Mouse (Mus musculus): Measurements from ENCODE around the gene Bmp2k. TPM values are rescaled to one million over a fixed set of nuclear protein-coding genes. Genes with fewer than 3 reads are reported as not detected.
A peak's percentile ranks its signal among the peaks of the same experiment; 100 is the strongest.

The Bmp2k gene
- polyA plus RNA-seq, 1 experiment from 2014 or later, result 20.3 TPM

GRCm38 (mm10) chr5:96976150-96976549 is 21.3 kb upstream of the Bmp2k start:
- no peaks in the 10 kb centered on the region for H3K27me3 ChIP-seq (replicated peaks)
- ATAC-seq, result no peak
- no peak overlapping the region for H3K9ac ChIP-seq
- no peaks in the 10 kb centered on the region for H3K9me3 ChIP-seq
- H3K27ac ChIP-seq, result no peak overlapping the region
- H3K4me3 ChIP-seq (replicated peaks), result no peak overlapping the region
- no peak overlapping the region for H3K4me2 ChIP-seq (replicated peaks)
- peaks cover 3% of the 10 kb centered on the region; the same call in 1 of the 2 replicates for H3K4me1 ChIP-seq (replicated peaks)
- no peaks in the 10 kb centered on the region for H3K36me3 ChIP-seq
- 89% methylated on average over 3 of the region's 3 CpGs for WGBS

DNA sequence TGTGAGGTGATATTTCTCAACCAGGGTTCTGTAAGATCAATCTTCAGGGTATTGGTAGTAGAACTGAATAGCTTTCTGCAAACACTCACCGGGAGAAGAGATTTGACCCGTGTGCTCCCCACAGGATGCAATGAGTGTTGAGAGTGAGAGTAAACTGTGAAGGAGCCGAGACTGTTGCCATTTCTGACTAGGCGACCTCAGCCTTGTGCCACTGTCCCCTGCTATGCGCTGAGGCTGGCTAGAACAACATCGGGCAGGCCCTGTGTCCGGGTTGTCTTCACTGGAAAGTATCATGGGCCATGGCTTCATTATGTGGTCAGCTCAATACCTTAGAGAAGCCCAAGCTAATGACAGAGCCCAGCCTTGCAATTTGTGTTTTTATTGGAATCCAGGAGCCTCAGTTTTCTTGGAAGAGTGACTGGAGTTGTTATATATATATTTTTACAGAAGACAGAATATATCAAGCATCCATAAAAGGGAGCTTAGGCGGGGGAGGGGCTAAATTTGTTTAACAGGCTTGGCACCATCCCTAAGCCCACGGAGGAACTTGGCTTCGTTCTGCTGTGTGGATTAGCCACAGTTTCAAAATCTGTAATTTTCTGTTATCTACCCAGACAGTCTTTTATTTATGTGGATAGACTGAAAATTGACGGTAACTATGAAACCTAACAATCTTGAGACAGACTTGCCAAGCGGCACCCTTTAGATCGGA is 18.0 kb upstream of the Bmp2k start:
- 32% methylated on average over 13 of the region's 13 CpGs for WGBS

GRCm38 (mm10) chr5:96980008-96980634 is 17.4 kb upstream of the Bmp2k start:
- Histone ChIP-seq H3K9me3 (no peaks in the 10 kb centered on the region), H3K27ac (no peak overlapping the region), H3K4me2 (replicated peaks) (no peak overlapping the region), H3K4me3 (replicated peaks) (no peak overlapping the region), H3K36me3 (no peaks in the 10 kb centered on the region), H3K4me1 (replicated peaks) (peaks cover 8% of the 10 kb centered on the region; the same call in 1 of the 2 replicates), H3K9ac (no peak overlapping the region), H3K27me3 (replicated peaks) (no peaks in the 10 kb centered on the region)
- no peak for ATAC-seq
- 36% methylated on average over 15 of the region's 15 CpGs for WGBS

More for the DNA sequence above, 18.0 kb upstream of the Bmp2k start:
- ATAC-seq, result no peak
- H3K36me3 ChIP-seq, result no peaks in the 10 kb centered on the region
- no peak overlapping the region for H3K4me3 ChIP-seq (replicated peaks)
- H3K9ac ChIP-seq, result no peak overlapping the region
- H3K27ac ChIP-seq, result no peak overlapping the region
- no peak overlapping the region for H3K4me2 ChIP-seq (replicated peaks)
- H3K4me1 ChIP-seq (replicated peaks), result peaks cover 8% of the 10 kb centered on the region; the same call in 1 of the 2 replicates
- H3K9me3 ChIP-seq, result no peaks in the 10 kb centered on the region
- H3K27me3 ChIP-seq (replicated peaks), result no peaks in the 10 kb centered on the region

GRCm38 (mm10) chr5:96981987-96982386 is 15.5 kb upstream of the Bmp2k start:
- Histone ChIP-seq H3K27ac (no peak overlapping the region), H3K9ac (no peak overlapping the region), H3K9me3 (no peaks in the 10 kb centered on the region), H3K36me3 (no peaks in the 10 kb centered on the region), H3K4me3 (replicated peaks) (no peak overlapping the region), H3K27me3 (replicated peaks) (no peaks in the 10 kb centered on the region), H3K4me1 (replicated peaks) (peaks cover 8% of the 10 kb centered on the region; the same call in 1 of the 2 replicates), H3K4me2 (replicated peaks) (no peak overlapping the region)
- WGBS, result 37% methylated on average over 3 of the region's 3 CpGs
- peak; percentile 88 for ATAC-seq

DNA sequence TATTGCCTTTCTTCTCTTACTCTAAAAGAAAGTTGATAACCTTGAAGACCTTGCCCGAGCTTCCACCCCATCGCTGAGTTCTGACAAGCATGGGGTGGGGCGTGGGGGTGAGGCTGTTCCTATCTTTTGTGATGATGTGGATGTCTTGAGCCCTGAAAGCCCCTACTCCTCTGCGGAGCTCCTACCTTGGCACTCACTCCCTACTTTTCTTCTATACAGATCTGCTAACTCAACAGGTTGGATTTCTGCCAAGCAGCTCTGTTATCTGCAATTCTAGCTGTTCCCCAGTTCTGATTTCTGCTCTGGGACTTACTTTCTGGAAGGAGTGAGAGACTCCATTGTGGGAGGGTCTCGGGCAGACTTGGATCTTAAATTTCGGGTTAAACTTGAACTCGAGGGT is 14.3 kb upstream of the Bmp2k start:
- ATAC-seq, result peak; percentile 24
- Histone ChIP-seq H3K36me3 (no peaks in the 10 kb centered on the region), H3K9ac (no peak overlapping the region), H3K4me2 (replicated peaks) (no peak overlapping the region), H3K4me1 (replicated peaks) (peaks cover 8% of the 10 kb centered on the region; the same call in 1 of the 2 replicates), H3K4me3 (replicated peaks) (no peak overlapping the region), H3K27me3 (replicated peaks) (no peaks in the 10 kb centered on the region), H3K27ac (no peak overlapping the region), H3K9me3 (no peaks in the 10 kb centered on the region)
- 68% methylated on average over 7 of the region's 7 CpGs for WGBS

- H3K4me1 ChIP-seq (replicated peaks), result 0 out of 2 replicates have a peak, but pooled peaks cover 5% of the 10 kb centered on the region
- H3K4me3 ChIP-seq (replicated peaks), result no peak overlapping the region
- no peak for ATAC-seq
- no peaks in the 10 kb centered on the region for H3K9me3 ChIP-seq
- H3K9ac ChIP-seq, result no peak overlapping the region
- H3K27me3 ChIP-seq (replicated peaks), result no peaks in the 10 kb centered on the region
- H3K4me2 ChIP-seq (replicated peaks), result no peak overlapping the region
- no peak overlapping the region for H3K27ac ChIP-seq
- WGBS, result 85% methylated on average over 3 of the region's 3 CpGs
- H3K36me3 ChIP-seq, result no peaks in the 10 kb centered on the region
Observed at GRCm38 (mm10) chr5:96986850-96987249, 10.6 kb upstream of the Bmp2k start.

GRCm38 (mm10) chr5:96988880-96989279 is 8.6 kb upstream of the Bmp2k start:
- WGBS, result 62% methylated on average over 4 of the region's 4 CpGs
- H3K4me2 ChIP-seq (replicated peaks), result no peak overlapping the region
- ATAC-seq, result peak; percentile 68
- no peak overlapping the region for H3K4me3 ChIP-seq (replicated peaks)
- H3K9ac ChIP-seq, result no peak overlapping the region
- H3K27ac ChIP-seq, result no peak overlapping the region
- H3K4me1 ChIP-seq (replicated peaks), result no peaks in the 10 kb centered on the region
- no peaks in the 10 kb centered on the region for H3K36me3 ChIP-seq
- H3K9me3 ChIP-seq, result no peaks in the 10 kb centered on the region
- no peaks in the 10 kb centered on the region for H3K27me3 ChIP-seq (replicated peaks)

GRCm38 (mm10) chr5:96991156-96991555 is 6.3 kb upstream of the Bmp2k start:
- Histone ChIP-seq H3K4me3 (replicated peaks) (no peak overlapping the region), H3K4me2 (replicated peaks) (no peak overlapping the region), H3K9ac (no peak overlapping the region), H3K27ac (no peak overlapping the region), H3K36me3 (no peaks in the 10 kb centered on the region), H3K27me3 (replicated peaks) (no peaks in the 10 kb centered on the region), H3K9me3 (no peaks in the 10 kb centered on the region), H3K4me1 (replicated peaks) (no peaks in the 10 kb centered on the region)
- ATAC-seq, result no peak
- 92% methylated on average over 6 of the region's 6 CpGs for WGBS

DNA sequence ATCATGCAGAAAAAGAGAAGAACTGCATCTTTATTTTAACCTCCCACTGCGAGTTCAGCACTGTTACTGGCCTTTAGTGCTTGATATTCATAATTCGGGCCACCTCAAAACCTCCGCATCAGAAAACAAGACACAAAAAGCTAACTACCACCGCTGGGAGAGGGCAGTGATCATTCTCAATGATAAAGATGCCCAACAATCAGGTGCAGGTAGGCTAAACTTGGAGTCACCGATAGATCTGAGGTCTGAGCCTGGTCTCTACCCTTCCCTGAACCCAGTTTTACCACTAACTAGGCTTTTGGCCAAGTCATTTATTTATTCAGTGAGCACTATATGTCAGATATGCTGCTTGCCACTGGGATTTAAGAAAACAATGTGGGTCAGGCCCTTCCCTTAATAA is 4.8 kb upstream of the Bmp2k start:
- H3K9ac ChIP-seq, result no peak overlapping the region
- ATAC-seq, result no peak
- H3K27me3 ChIP-seq (replicated peaks), result no peaks in the 10 kb centered on the region
- 89% methylated on average over 5 of the region's 5 CpGs for WGBS
- no peaks in the 10 kb centered on the region for H3K36me3 ChIP-seq
- no peaks in the 10 kb centered on the region; the same call in 1 of the 2 replicates for H3K4me1 ChIP-seq (replicated peaks)
- H3K27ac ChIP-seq, result no peak overlapping the region
- H3K9me3 ChIP-seq, result no peaks in the 10 kb centered on the region
- H3K4me2 ChIP-seq (replicated peaks), result no peak overlapping the region
- H3K4me3 ChIP-seq (replicated peaks), result no peak overlapping the region

DNA sequence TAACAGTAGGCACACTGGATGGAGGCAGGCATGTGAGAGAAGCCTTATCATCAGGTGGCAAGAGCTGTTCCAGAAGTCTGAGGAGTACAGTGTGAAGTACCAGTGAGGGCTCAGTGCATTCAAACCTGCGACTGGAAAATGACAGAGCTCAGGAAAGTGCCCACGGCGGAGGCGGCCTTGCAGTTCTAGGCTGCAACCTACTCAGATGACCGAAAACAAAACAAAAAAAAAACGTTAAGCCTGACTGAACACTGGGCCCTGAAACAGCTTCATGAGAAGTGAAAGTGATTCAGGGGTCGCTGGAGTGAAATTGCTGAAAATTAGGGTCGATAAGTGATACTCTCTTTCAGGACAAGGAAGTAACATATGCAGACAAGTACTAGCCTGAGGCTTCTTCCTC is 4.4 kb upstream of the Bmp2k start:
- no peak overlapping the region for H3K9ac ChIP-seq
- no peaks in the 10 kb centered on the region for H3K9me3 ChIP-seq
- no peaks in the 10 kb centered on the region; the same call in 1 of the 2 replicates for H3K4me1 ChIP-seq (replicated peaks)
- H3K4me2 ChIP-seq (replicated peaks), result no peak overlapping the region
- no peaks in the 10 kb centered on the region for H3K36me3 ChIP-seq
- H3K27me3 ChIP-seq (replicated peaks), result no peaks in the 10 kb centered on the region
- H3K4me3 ChIP-seq (replicated peaks), result no peak overlapping the region
- 82% methylated on average over 8 of the region's 8 CpGs for WGBS
- H3K27ac ChIP-seq, result no peak overlapping the region
- no peak for ATAC-seq

DNA sequence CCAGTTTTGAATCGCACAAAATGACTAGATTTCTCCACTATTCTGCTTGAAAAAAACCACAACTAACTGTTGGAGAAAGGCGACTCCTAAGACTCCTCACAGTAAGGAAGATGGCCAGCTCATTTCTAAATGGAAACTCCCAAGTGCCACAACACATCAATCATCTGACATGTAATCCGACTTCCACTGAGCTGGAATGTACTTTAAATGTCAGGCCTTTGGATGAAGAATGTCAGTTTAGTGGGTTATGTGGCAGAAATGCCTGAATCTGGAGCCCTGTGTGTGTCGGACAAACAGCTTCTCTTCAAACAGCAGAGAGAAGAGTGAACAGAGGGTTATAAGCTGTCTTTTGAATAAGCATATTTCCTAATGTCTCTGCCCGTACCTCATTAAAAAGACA is 1.7 kb upstream of the Bmp2k start:
- 79% methylated on average over 5 of the region's 5 CpGs for WGBS
- Histone ChIP-seq H3K4me2 (replicated peaks) (no peak overlapping the region), H3K9ac (no peak overlapping the region), H3K27ac (no peak overlapping the region), H3K27me3 (replicated peaks) (no peaks in the 10 kb centered on the region), H3K4me3 (replicated peaks) (no peak overlapping the region), H3K4me1 (replicated peaks) (peaks cover 4% of the 10 kb centered on the region; the same call in 1 of the 2 replicates), H3K9me3 (no peaks in the 10 kb centered on the region), H3K36me3 (no peaks in the 10 kb centered on the region)
- no peak for ATAC-seq

- whole genome bisulfite sequencing, result 15% methylated on average over 39 of the region's 39 CpGs
- H3K27ac ChIP-seq, result peak overlapping the region; percentile 96
Observed at GRCm38 (mm10) chr5:96996401-96997309, 834 bp upstream of the Bmp2k start.

More at GRCm38 (mm10) chr5:96996401-96997309, 834 bp upstream of the Bmp2k start:
- ATAC-seq, result peak; percentile 39
- no peaks in the 10 kb centered on the region for H3K9me3 ChIP-seq
- H3K36me3 ChIP-seq, result no peaks in the 10 kb centered on the region
- H3K9ac ChIP-seq, result peak overlapping the region; percentile 82
- H3K4me1 ChIP-seq (replicated peaks), result peaks cover 4% of the 10 kb centered on the region; the same call in 1 of the 2 replicates
- H3K4me3 ChIP-seq (replicated peaks), result peak overlapping the region; percentile 80
- peak overlapping the region; percentile 86 for H3K4me2 ChIP-seq (replicated peaks)
- H3K27me3 ChIP-seq (replicated peaks), result no peaks in the 10 kb centered on the region
